Mouse (Mus musculus) cortical plate, adult 2 months (tissue): ENCODE measurements around the gene Gdf11.

ENCODE experiments used
- CTCF ChIP-seq: fragments of 200-500 bp; IDR thresholded peaks from 2 replicates; pipeline ENCODE4 v1.5.1; 2011; ENCODE audit warnings: mild to moderate bottlenecking, control low read depth, low read length; ENCODE audit not compliant: insufficient read depth; ENCODE audit errors: extremely low read depth
- POLR2A ChIP-seq: fragments of 200-500 bp; IDR thresholded peaks from 2 replicates; pipeline ENCODE4 v1.6.1; 2011; ENCODE audit warnings: mild to moderate bottlenecking, low read length, control low read depth; ENCODE audit not compliant: insufficient read depth; ENCODE audit errors: extremely low read depth

DNA sequence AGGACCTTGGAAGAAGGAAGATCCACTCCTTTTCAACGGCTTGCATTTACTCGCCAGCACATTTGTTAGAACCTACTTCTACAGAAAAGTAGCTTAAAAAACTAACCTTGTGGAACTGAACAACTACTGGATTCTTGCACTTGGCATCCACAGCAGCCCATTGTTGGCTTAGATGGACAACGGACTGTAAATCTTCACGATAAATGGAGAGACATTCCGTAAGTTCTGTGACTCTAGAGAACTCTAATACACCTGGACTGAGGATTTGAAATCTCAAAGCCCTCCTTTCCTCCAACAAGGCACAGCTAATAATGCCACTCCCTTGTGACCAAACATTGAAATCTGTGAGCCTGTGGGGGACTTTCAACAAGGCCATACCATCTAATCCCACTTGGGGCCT is 48.3 kb downstream of the Gdf11 start:
- no peak for TF ChIP-seq CTCF
- TF ChIP-seq POLR2A: no peak
